Mouse (Mus musculus) embryonic facial prominence, embryonic 14.5 days (tissue): ENCODE results near the gene Tat. TPM values are rescaled to one million over a fixed set of nuclear protein-coding genes. Genes with fewer than 3 reads are reported as not detected.

ENCODE experiments used
- ATAC-seq: fragments of 200-750 bp; cut with Nextera tagmentation; 2 replicates; pipeline ENCODE4 v1.8.0; 2017; ENCODE audit warnings: low read depth, moderate number of reproducible peaks, moderate TSS enrichment
- DNase-seq: peaks from one replicate; pipeline ENCODE4 v3.0.0-alpha.2; 2015; ENCODE audit warnings: low spot score
- H3K27ac ChIP-seq: fragments of 300-500 bp; sonication (generic); replicated peaks from 2 replicates; pipeline ENCODE4 v1.5.1; 2014; ENCODE audit warnings: low read depth, mild to moderate bottlenecking, low read length, moderate library complexity
- H3K27me3 ChIP-seq: fragments of 300-500 bp; sonication (generic); replicated peaks from 2 replicates; pipeline ENCODE4 v1.6.1; 2014; ENCODE audit warnings: low read length; ENCODE audit not compliant: control insufficient read depth, insufficient read depth
- H3K36me3 ChIP-seq: fragments of 300-500 bp; sonication (generic); 2 replicates; pipeline ENCODE4 v1.6.1; 2014; ENCODE audit warnings: low read length, mixed read lengths; ENCODE audit not compliant: control insufficient read depth, insufficient read depth
- H3K4me1 ChIP-seq: fragments of 300-500 bp; sonication (generic); 2 replicates; pipeline ENCODE4 v1.6.1; 2014; ENCODE audit warnings: antibody characterized with exemption, low read length; ENCODE audit not compliant: control insufficient read depth, insufficient read depth
- H3K4me2 ChIP-seq: fragments of 300-500 bp; sonication (generic); 2 replicates; pipeline ENCODE4 v1.6.1; 2014; ENCODE audit warnings: low read depth, mild to moderate bottlenecking, low read length, moderate library complexity, mixed read lengths
- H3K4me3 ChIP-seq: fragments of 300-500 bp; sonication (generic); 2 replicates; pipeline ENCODE4 v1.5.1; 2014; ENCODE audit warnings: low read depth, mild to moderate bottlenecking, low read length
- H3K9ac ChIP-seq: fragments of 300-500 bp; sonication (generic); 2 replicates; pipeline ENCODE4 v1.6.1; 2014; ENCODE audit warnings: low read depth, mild to moderate bottlenecking, low read length, moderate library complexity, mixed read lengths
- H3K9me3 ChIP-seq: fragments of 300-500 bp; sonication (generic); 2 replicates; pipeline ENCODE4 v1.6.1; 2016; ENCODE audit warnings: low read length; ENCODE audit not compliant: control insufficient read depth
- WGBS: fragments of 180-500 bp; shearing (Covaris S2); extraction: QIAGEN DNeasy Blood & Tissue Kit; methylation state at CpG from one replicate; pipeline ENCODE4 v1.1.7; 2014; 5-methylcytosine and 5-hydroxymethylcytosine counted together
- polyA plus RNA-seq: library from polyadenylated mRNA; unstranded; fragments of >200 nt; fragmentation: Nextera tagmentation; extraction: Ambion mirVana; gene quantifications from 2 replicates; pipeline ENCODE4 v1.2.1, GENCODE M21; 2014

Tat gene
- polyA plus RNA-seq, 1 experiment from 2014 or later, result 0.08 TPM

- Histone ChIP-seq H3K9ac (no peak overlapping the region), H3K36me3 (no peaks in the 10 kb centered on the region), H3K4me2 (no peak overlapping the region), H3K9me3 (no peaks in the 10 kb centered on the region), H3K27ac (no peak overlapping the region), H3K4me1 (no peaks in the 10 kb centered on the region), H3K27me3 (no peaks in the 10 kb centered on the region), H3K4me3 (no peak overlapping the region)
- DNase-seq (no peak), ATAC-seq (no peak)
- WGBS, result 66% methylated on average over 4 of the region's 4 CpGs
Measured at GRCm38 (mm10) chr8:110040509-110040908, 50.3 kb downstream of the Tat start.

Other genes starting within 250 kb of the Tat start
- 34.0 and 38.4 TPM in 2 replicates for gene Ap1g1, start 211.9 kb upstream of the Tat start, polyA plus RNA-seq
- gene Phlpp2, start 121.9 kb upstream of the Tat start, polyA plus RNA-seq, result 2.8 and 2.9 TPM in 2 replicates
- 1.8 and 2.1 TPM in 2 replicates for gene Marveld3, start 28.2 kb upstream of the Tat start, polyA plus RNA-seq
- not detected in 2 replicates for gene Chst4, start 49.3 kb downstream of the Tat start, polyA plus RNA-seq
- 6.2 and 7.4 TPM in 2 replicates for gene Zfp612, start 89.3 kb downstream of the Tat start, polyA plus RNA-seq
- not detected in 2 replicates for gene Gm21964, start 110.8 kb downstream of the Tat start, polyA plus RNA-seq
- gene Gm17720, start 112.3 kb downstream of the Tat start, polyA plus RNA-seq, result not detected in 2 replicates
- gene Calb2, start 177.8 kb downstream of the Tat start, polyA plus RNA-seq, result 14.7 and 17.5 TPM in 2 replicates
- 7.1 and 8.1 TPM in 2 replicates for gene Cmtr2, start 225.2 kb downstream of the Tat start, polyA plus RNA-seq